Mouse (Mus musculus) layer of hippocampus, adult 9-11 months (tissue): ENCODE data around the gene Col2a1.
A peak's percentile ranks its signal among the peaks of the same experiment; 100 is the strongest.

Experiments used
- DNase-seq: peaks from one replicate; pipeline ENCODE4 v3.0.0; 2022

Col2a1 gene

GRCm38 (mm10) chr15:98002113-98002990 is 2.1 kb downstream of the Col2a1 start:
- peak; percentile 73 for DNase-seq

GRCm38 (mm10) chr15:98001321-98002112 is 3.0 kb downstream of the Col2a1 start:
- DNase-seq: no peak

GRCm38 (mm10) chr15:97999991-98000390 is 4.5 kb downstream of the Col2a1 start:
- no peak for DNase-seq

GRCm38 (mm10) chr15:97999546-97999945 is 4.9 kb downstream of the Col2a1 start:
- no peak for DNase-seq

- DNase-seq: no peak
These were observed 7.7 kb downstream of the Col2a1 start for GRCm38 (mm10) chr15:97996716-97997256.

GRCm38 (mm10) chr15:97992712-97993286 is 11.7 kb downstream of the Col2a1 start:
- DNase-seq: peak; percentile 83

- no peak for DNase-seq
These were observed 12.3 kb downstream of the Col2a1 start for GRCm38 (mm10) chr15:97992027-97992711.

- DNase-seq: no peak
These were observed 13.1 kb downstream of the Col2a1 start for GRCm38 (mm10) chr15:97991285-97991895.

GRCm38 (mm10) chr15:97990721-97991120 is 13.8 kb downstream of the Col2a1 start:
- no peak for DNase-seq

- DNase-seq: no peak
These were observed 14.4 kb downstream of the Col2a1 start for GRCm38 (mm10) chr15:97990124-97990523.

GRCm38 (mm10) chr15:97989544-97989943 is 15.0 kb downstream of the Col2a1 start:
- DNase-seq: no peak

GRCm38 (mm10) chr15:97981560-97981959 is 22.9 kb downstream of the Col2a1 start:
- no peak for DNase-seq

GRCm38 (mm10) chr15:97973248-97974005 is 31.1 kb downstream of the Col2a1 start:
- DNase-seq: no peak

GRCm38 (mm10) chr15:97972580-97972979 is 31.9 kb downstream of the Col2a1 start:
- DNase-seq: no peak

- DNase-seq: no peak
These were observed 34.2 kb downstream of the Col2a1 start for GRCm38 (mm10) chr15:97970299-97970698.

- DNase-seq: peak; percentile 14
These were observed 39.0 kb downstream of the Col2a1 start for GRCm38 (mm10) chr15:97965311-97966045.

- DNase-seq: no peak
These were observed 39.7 kb downstream of the Col2a1 start for GRCm38 (mm10) chr15:97964836-97965187.

GRCm38 (mm10) chr15:97963989-97964835 is 40.3 kb downstream of the Col2a1 start, which contains the start of gene Tmem106c:
Gene Tmem106c (plus strand): TSS chr15:97964200.
- DNase-seq: peak; percentile 91

- no peak for DNase-seq
These were observed 41.0 kb downstream of the Col2a1 start for GRCm38 (mm10) chr15:97963329-97963988.
